Mouse (Mus musculus): ENCODE results near the gene Meis2. TPM values are rescaled to one million over a fixed set of nuclear protein-coding genes. Genes with fewer than 3 reads are reported as not detected.

Gene Meis2
- polyA plus RNA-seq, 2 experiments from 2014 or later = not detected

GRCm38 (mm10) chr2:116047365-116047764, 18.3 kb downstream of the Meis2 start:
- ATAC-seq = no peak

GRCm38 (mm10) chr2:116045048-116045447, 20.6 kb downstream of the Meis2 start:
- no peak for ATAC-seq

GRCm38 (mm10) chr2:116042934-116043698, 22.5 kb downstream of the Meis2 start:
- no peak for ATAC-seq

- no peak for ATAC-seq
Measured at GRCm38 (mm10) chr2:116042447-116042846, 23.2 kb downstream of the Meis2 start.

GRCm38 (mm10) chr2:116041683-116042262, 23.9 kb downstream of the Meis2 start:
- no peak for ATAC-seq

GRCm38 (mm10) chr2:116035345-116035744, 30.3 kb downstream of the Meis2 start:
- no peak for ATAC-seq

- no peak for ATAC-seq
Measured at GRCm38 (mm10) chr2:116028127-116028526, 37.5 kb downstream of the Meis2 start.

GRCm38 (mm10) chr2:116022876-116023275, 42.8 kb downstream of the Meis2 start:
- ATAC-seq = no peak

- no peak for ATAC-seq
Measured at GRCm38 (mm10) chr2:116021931-116022330, 43.7 kb downstream of the Meis2 start.

- ATAC-seq = no peak
Measured at GRCm38 (mm10) chr2:116021046-116021445, 44.6 kb downstream of the Meis2 start.

GRCm38 (mm10) chr2:116020451-116020951, 45.1 kb downstream of the Meis2 start:
- ATAC-seq = no peak

- ATAC-seq = no peak
Measured at GRCm38 (mm10) chr2:116019959-116020358, 45.7 kb downstream of the Meis2 start.

- no peak for ATAC-seq
Measured at GRCm38 (mm10) chr2:116019466-116019794, 46.2 kb downstream of the Meis2 start.

GRCm38 (mm10) chr2:116018781-116019465, 46.7 kb downstream of the Meis2 start:
- ATAC-seq = no peak

- no peak for ATAC-seq
Measured at GRCm38 (mm10) chr2:116015520-116015919, 50.1 kb downstream of the Meis2 start.

- ATAC-seq = no peak
Measured at GRCm38 (mm10) chr2:116010469-116010868, 55.2 kb downstream of the Meis2 start.

GRCm38 (mm10) chr2:116010061-116010460, 55.6 kb downstream of the Meis2 start:
- ATAC-seq = no peak

GRCm38 (mm10) chr2:116009097-116009970, 56.3 kb downstream of the Meis2 start:
- ATAC-seq = no peak

- no peak for ATAC-seq
Measured at GRCm38 (mm10) chr2:116002354-116002753, 63.3 kb downstream of the Meis2 start.

- ATAC-seq = no peak
Measured at GRCm38 (mm10) chr2:116001352-116002138, 64.1 kb downstream of the Meis2 start.

- ATAC-seq = no peak
Measured at GRCm38 (mm10) chr2:116000514-116000913, 65.1 kb downstream of the Meis2 start.

GRCm38 (mm10) chr2:115998802-115999201, 66.8 kb downstream of the Meis2 start:
- no peak for ATAC-seq
